Mouse (Mus musculus): ENCODE measurements around the gene Plxnb3. TPM values are rescaled to one million over a fixed set of nuclear protein-coding genes. Genes with fewer than 3 reads are reported as not detected.
"Not testable (repeated sequence)": the region's sequence is repeated elsewhere in the genome, so short reads cannot be mapped to it uniquely, and the experiment has no call there.

Plxnb3 gene
- polyA plus RNA-seq, 1 experiment from 2014 or later: 0.23 TPM

DNA sequence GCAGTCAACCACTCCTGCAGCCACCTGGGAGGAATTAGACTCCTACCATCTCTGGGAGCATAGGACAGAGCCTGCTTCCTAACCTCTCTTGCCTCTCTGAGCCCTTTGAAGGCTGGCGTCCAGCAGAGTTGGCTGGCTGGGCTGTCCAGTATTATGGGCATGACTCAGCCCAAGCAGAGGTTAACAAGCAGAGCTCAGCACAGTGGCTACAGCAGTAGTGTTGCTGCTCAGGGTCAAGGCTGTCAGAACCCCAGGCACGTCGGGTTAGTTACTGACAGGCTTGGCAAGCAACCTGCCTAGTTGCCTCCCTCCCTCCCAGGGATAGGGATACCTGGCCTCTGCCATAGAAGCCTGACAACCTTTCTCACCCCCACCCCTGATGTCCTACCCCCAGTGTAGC is 38.6 kb upstream of the Plxnb3 start:
- no peaks in the 10 kb centered on the region for H3K9me3 ChIP-seq (ENCODE audit: low read length)
- no peaks in the 10 kb centered on the region for H3K27me3 ChIP-seq (ENCODE audit: insufficient read depth, low read length)
- TF ChIP-seq EP300 (IDR thresholded peaks at IDR 0.05; ENCODE audit: low read depth): no peak
- no peak for TF ChIP-seq CTCF (IDR thresholded peaks at IDR 0.05; ENCODE audit: low read depth)
- ATAC-seq: no peak
- H3K4me3 ChIP-seq (ENCODE audit: low read depth, low read length): peak overlapping the region; percentile 54
- peak; percentile 15 for DNase-seq
- WGBS (ENCODE audit: insufficient replicate concordance): 19% methylated on average over 3 of the region's 3 CpGs
- H3K27ac ChIP-seq (ENCODE audit: low read depth): peak overlapping the region; percentile 81
- peaks cover 20% of the 10 kb centered on the region for H3K4me1 ChIP-seq (ENCODE audit: insufficient read depth)
- peak overlapping the region; percentile 68 for H3K4me2 ChIP-seq (ENCODE audit: low read depth, low read length)
- H3K9ac ChIP-seq (replicated peaks): peak overlapping the region; percentile 26; the same call in 1 of the 2 replicates
- H3K36me3 ChIP-seq (replicated peaks; ENCODE audit: insufficient read depth, low read length): 0 out of 2 replicates have a peak, but pooled peaks cover 2% of the 10 kb centered on the region

DNA sequence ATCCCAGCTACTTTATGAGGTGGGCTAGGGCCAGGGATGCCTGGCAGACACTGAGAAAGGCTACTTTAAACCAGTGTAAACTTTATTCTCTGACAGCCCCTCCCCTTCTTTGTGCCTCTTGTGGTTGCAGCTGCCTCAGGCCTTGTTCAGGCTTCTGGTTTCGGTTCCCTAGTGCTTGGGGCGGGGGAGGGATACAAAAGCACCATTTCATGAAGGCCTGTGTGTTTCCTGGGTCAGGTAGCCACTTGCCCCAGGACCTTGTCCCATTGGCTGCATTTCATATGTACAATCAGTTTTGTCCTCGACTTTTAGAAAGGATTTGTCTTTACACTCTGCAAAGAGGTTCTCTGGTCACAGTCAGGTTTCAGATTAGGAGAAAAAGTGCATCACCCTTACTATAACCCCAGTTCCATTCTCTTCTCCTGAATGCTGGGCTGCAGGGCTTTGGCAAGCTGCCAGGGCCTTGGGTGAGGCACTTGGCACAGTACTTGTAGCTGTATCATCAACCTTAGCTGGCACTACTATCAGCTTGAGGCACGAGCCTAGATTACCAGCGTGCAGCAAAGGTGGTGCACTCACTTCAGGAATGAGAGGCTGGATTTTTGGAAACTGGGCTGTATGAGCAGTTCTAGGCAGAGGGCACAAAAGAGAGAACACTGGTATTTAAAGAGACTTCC is 38.1 kb upstream of the Plxnb3 start:
- peak overlapping the region; percentile 81 for H3K27ac ChIP-seq (ENCODE audit: low read depth)
- peak; percentile 58 for DNase-seq
- H3K27me3 ChIP-seq (ENCODE audit: insufficient read depth, low read length): no peaks in the 10 kb centered on the region
- H3K36me3 ChIP-seq (replicated peaks; ENCODE audit: insufficient read depth, low read length): 0 out of 2 replicates have a peak, but pooled peaks cover 2% of the 10 kb centered on the region
- TF ChIP-seq EP300 (IDR thresholded peaks at IDR 0.05; ENCODE audit: low read depth) (no peak), CTCF (IDR thresholded peaks at IDR 0.05; ENCODE audit: low read depth) (no peak)
- peak overlapping the region; percentile 68 for H3K4me2 ChIP-seq (ENCODE audit: low read depth, low read length)
- H3K9ac ChIP-seq (replicated peaks): peak overlapping the region; percentile 26; the same call in 1 of the 2 replicates
- H3K4me3 ChIP-seq (ENCODE audit: low read depth, low read length): peak overlapping the region; percentile 54
- WGBS (ENCODE audit: insufficient replicate concordance): 41% methylated on average over 5 of the region's 5 CpGs
- no peaks in the 10 kb centered on the region for H3K9me3 ChIP-seq (ENCODE audit: low read length)
- H3K4me1 ChIP-seq (ENCODE audit: insufficient read depth): peaks cover 20% of the 10 kb centered on the region
- no peak for ATAC-seq

- ATAC-seq (no peak), DNase-seq (no peak)
- no peaks in the 10 kb centered on the region for H3K4me1 ChIP-seq (ENCODE audit: insufficient read depth)
- H3K4me2 ChIP-seq (ENCODE audit: low read depth, low read length): no peak overlapping the region
- no peak overlapping the region for H3K27ac ChIP-seq (ENCODE audit: low read depth)
- no peak overlapping the region for H3K9ac ChIP-seq (replicated peaks)
- peaks cover 5% of the 10 kb centered on the region; the same call in 1 of the 2 replicates for H3K36me3 ChIP-seq (replicated peaks; ENCODE audit: insufficient read depth, low read length)
- no peak overlapping the region for H3K4me3 ChIP-seq (ENCODE audit: low read depth, low read length)
- H3K9me3 ChIP-seq (ENCODE audit: low read length): no peaks in the 10 kb centered on the region
- 32% methylated on average over 1 of the region's 1 CpGs for WGBS (ENCODE audit: insufficient replicate concordance)
- H3K27me3 ChIP-seq (ENCODE audit: insufficient read depth, low read length): no peaks in the 10 kb centered on the region
- no peak for TF ChIP-seq CTCF (IDR thresholded peaks at IDR 0.05; ENCODE audit: low read depth)
- no peak for TF ChIP-seq EP300 (IDR thresholded peaks at IDR 0.05; ENCODE audit: low read depth)
Observed at GRCm38 (mm10) chrX:73730908-73731307, 26.0 kb upstream of the Plxnb3 start.

- no peak overlapping the region for H3K4me2 ChIP-seq (ENCODE audit: low read depth, low read length)
- DNase-seq: no peak
- no peaks in the 10 kb centered on the region for H3K4me1 ChIP-seq (ENCODE audit: insufficient read depth)
- no peak for ATAC-seq
- no peak for TF ChIP-seq EP300 (IDR thresholded peaks at IDR 0.05; ENCODE audit: low read depth)
- TF ChIP-seq CTCF (IDR thresholded peaks at IDR 0.05; ENCODE audit: low read depth): peak; percentile 46
- H3K4me3 ChIP-seq (ENCODE audit: low read depth, low read length): no peak overlapping the region
- H3K36me3 ChIP-seq (replicated peaks; ENCODE audit: insufficient read depth, low read length): no peaks in the 10 kb centered on the region; the same call in 1 of the 2 replicates
- H3K27ac ChIP-seq (ENCODE audit: low read depth): no peak overlapping the region
- no peaks in the 10 kb centered on the region for H3K9me3 ChIP-seq (ENCODE audit: low read length)
- no peak overlapping the region for H3K9ac ChIP-seq (replicated peaks)
- 55% methylated on average over 1 of the region's 1 CpGs for WGBS (ENCODE audit: insufficient replicate concordance)
- no peaks in the 10 kb centered on the region for H3K27me3 ChIP-seq (ENCODE audit: insufficient read depth, low read length)
Observed at GRCm38 (mm10) chrX:73738155-73738554, 18.7 kb upstream of the Plxnb3 start.

GRCm38 (mm10) chrX:73739151-73739550 is 17.7 kb upstream of the Plxnb3 start:
- no peaks in the 10 kb centered on the region for H3K4me1 ChIP-seq (ENCODE audit: insufficient read depth)
- H3K36me3 ChIP-seq (replicated peaks; ENCODE audit: insufficient read depth, low read length): no peaks in the 10 kb centered on the region; the same call in 1 of the 2 replicates
- no peak for TF ChIP-seq CTCF (IDR thresholded peaks at IDR 0.05; ENCODE audit: low read depth)
- no peak for TF ChIP-seq EP300 (IDR thresholded peaks at IDR 0.05; ENCODE audit: low read depth)
- no peak for ATAC-seq
- no peak overlapping the region for H3K4me2 ChIP-seq (ENCODE audit: low read depth, low read length)
- no peaks in the 10 kb centered on the region for H3K27me3 ChIP-seq (ENCODE audit: insufficient read depth, low read length)
- no peak overlapping the region for H3K27ac ChIP-seq (ENCODE audit: low read depth)
- no peak for DNase-seq
- no peak overlapping the region for H3K4me3 ChIP-seq (ENCODE audit: low read depth, low read length)
- H3K9ac ChIP-seq (replicated peaks): no peak overlapping the region
- H3K9me3 ChIP-seq (ENCODE audit: low read length): no peaks in the 10 kb centered on the region
- WGBS (ENCODE audit: insufficient replicate concordance): 62% methylated on average over 5 of the region's 5 CpGs

DNA sequence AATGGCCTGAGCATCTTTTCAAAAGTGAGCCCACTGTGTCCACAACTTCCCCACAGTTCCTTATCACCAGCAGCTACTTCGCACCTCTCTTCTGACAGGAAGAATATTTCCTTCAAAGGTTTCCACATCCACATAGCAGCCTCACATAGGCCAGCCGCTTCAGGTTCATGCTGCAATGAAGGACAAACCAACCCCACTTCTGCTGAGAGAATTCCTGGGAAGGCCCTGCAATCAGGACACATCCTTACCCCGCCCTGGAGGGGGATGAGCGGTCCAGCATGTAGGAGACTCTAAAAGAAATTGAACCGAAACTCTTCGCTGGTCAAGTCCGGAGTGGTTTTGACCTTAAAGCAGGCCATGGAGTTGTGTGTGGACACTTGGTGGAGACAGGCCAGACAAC is 17.0 kb upstream of the Plxnb3 start:
- H3K4me1 ChIP-seq (ENCODE audit: insufficient read depth); H3K4me2 ChIP-seq (ENCODE audit: low read depth, low read length); H3K36me3 ChIP-seq (replicated peaks; ENCODE audit: insufficient read depth, low read length); H3K4me3 ChIP-seq (ENCODE audit: low read depth, low read length); H3K27me3 ChIP-seq (ENCODE audit: insufficient read depth, low read length); ATAC-seq; H3K9me3 ChIP-seq (ENCODE audit: low read length); DNase-seq; H3K9ac ChIP-seq (replicated peaks); H3K27ac ChIP-seq (ENCODE audit: low read depth): not testable (repeated sequence)
- WGBS (ENCODE audit: insufficient replicate concordance): 87% methylated on average over 7 of the region's 7 CpGs

All from liver, postnatal 0 days (tissue).